Mouse (Mus musculus) ES-Bruce4 (cell line): ENCODE results near the gene Bnip3. TPM values are rescaled to one million over a fixed set of nuclear protein-coding genes. Genes with fewer than 3 reads are reported as not detected.

Source experiments
- H3K27ac ChIP-seq: 2 replicates; pipeline ENCODE4 v1.5.1; 2012; ENCODE audit warnings: low read length, inconsistent platforms; ENCODE audit not compliant: insufficient read depth
- H3K27me3 ChIP-seq: 2 replicates; pipeline ENCODE4 v1.6.1; 2012; ENCODE audit warnings: mild to moderate bottlenecking, low read length, inconsistent platforms; ENCODE audit not compliant: control insufficient read depth, poor library complexity, insufficient read depth, severe bottlenecking
- H3K36me3 ChIP-seq: 2 replicates; pipeline ENCODE4 v1.6.1; 2012; ENCODE audit warnings: inconsistent platforms, mild to moderate bottlenecking, low read length, moderate library complexity; ENCODE audit not compliant: control insufficient read depth, poor library complexity, insufficient read depth, severe bottlenecking
- H3K4me1 ChIP-seq: one replicate; pipeline ENCODE4 v1.8.1; 2011; ENCODE audit warnings: low read length; ENCODE audit not compliant: control insufficient read depth, insufficient read depth
- H3K4me3 ChIP-seq: 2 replicates; pipeline ENCODE4 v1.5.1; 2011; ENCODE audit warnings: low read depth, mild to moderate bottlenecking, low read length
- H3K9ac ChIP-seq: 2 replicates; pipeline ENCODE4 v1.6.1; 2012; ENCODE audit warnings: low read depth, mild to moderate bottlenecking, inconsistent platforms; ENCODE audit not compliant: poor library complexity, severe bottlenecking
- H3K9me3 ChIP-seq: replicated peaks from 2 replicates; pipeline ENCODE4 v1.6.1; 2012; ENCODE audit warnings: mild to moderate bottlenecking, low read length, inconsistent platforms; ENCODE audit not compliant: control insufficient read depth, poor library complexity, insufficient read depth, severe bottlenecking
- CTCF ChIP-seq: IDR thresholded peaks from one replicate; pipeline ENCODE4 v1.8.1; 2011; ENCODE audit warnings: low read depth, low read length
- EP300 ChIP-seq: IDR thresholded peaks from 2 replicates; pipeline ENCODE4 v1.6.1; 2011; ENCODE audit warnings: low read depth, low read length; ENCODE audit not compliant: insufficient read depth
- POLR2A ChIP-seq: IDR thresholded peaks from one replicate; pipeline ENCODE4 v1.8.1; 2011; ENCODE audit warnings: low read length; ENCODE audit not compliant: insufficient read depth
- polyA plus RNA-seq: library from polyadenylated mRNA; stranded (reverse); fragments of >200 nt; gene quantifications from 2 replicates; pipeline ENCODE4 v1.2.4, GENCODE M21; 2011; ENCODE audit warnings: low read depth; ENCODE audit not compliant: missing spikeins, insufficient read depth, insufficient read length

Bnip3 gene
- polyA plus RNA-seq, 1 experiment, result 73.7 TPM

DNA sequence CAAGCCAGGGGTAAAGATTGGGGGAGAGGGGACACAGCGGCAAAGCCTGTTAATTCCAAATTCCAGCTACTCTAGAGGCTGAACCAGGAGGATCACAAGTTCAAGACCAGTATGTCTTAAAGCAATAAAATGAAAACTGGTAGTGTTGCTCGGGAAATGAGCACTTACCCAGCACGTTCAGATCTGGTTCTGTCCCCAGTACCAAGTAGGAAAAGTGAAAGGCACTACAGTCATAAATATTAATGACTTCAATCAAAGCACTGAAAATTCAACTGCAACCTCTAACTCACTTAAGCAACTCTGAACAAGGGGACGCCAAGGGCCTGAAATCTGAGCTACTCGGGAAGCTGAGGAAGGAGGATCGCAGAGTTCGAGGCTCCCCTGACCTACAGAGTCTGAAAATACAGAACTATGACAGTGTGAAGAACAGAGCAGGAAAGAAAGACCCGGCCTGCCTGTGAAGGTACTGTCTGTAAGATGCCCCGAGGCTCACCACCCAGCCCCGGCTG is 497 bp downstream of the Bnip3 start:
- no peaks in the 10 kb centered on the region for H3K36me3 ChIP-seq
- no peaks in the 10 kb centered on the region for H3K27me3 ChIP-seq
- H3K4me1 ChIP-seq, result peaks cover 3% of the 10 kb centered on the region
- peak overlapping the region; percentile 98 for H3K4me3 ChIP-seq
- peak overlapping the region; percentile 57 for H3K9ac ChIP-seq
- no peak overlapping the region for H3K27ac ChIP-seq
- H3K9me3 ChIP-seq, result no peaks in the 10 kb centered on the region
- no peak for TF ChIP-seq POLR2A
- TF ChIP-seq CTCF, result no peak
- no peak for TF ChIP-seq EP300

DNA sequence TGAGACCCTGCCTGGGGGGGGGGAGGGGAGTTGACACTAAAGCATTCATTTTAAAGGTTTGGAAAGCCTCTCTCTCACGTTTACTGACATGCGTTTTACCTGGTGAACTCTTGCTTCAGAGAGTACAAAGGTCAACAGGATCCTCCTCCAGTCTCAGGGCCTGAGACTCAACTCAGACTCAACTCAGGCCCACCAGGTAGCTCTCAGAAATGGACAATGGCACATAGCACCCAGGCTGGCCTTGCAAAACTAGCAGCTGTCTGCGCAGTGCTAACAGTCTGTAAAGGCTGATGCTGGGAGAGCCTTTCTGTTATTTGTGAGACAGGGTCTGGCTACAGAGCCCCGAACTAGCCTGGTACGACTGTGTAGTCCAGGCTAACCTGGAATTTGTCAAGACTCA is 1.3 kb downstream of the Bnip3 start:
- Histone ChIP-seq H3K27ac (no peak overlapping the region), H3K4me3 (peak overlapping the region; percentile 98), H3K4me1 (peaks cover 3% of the 10 kb centered on the region), H3K9me3 (no peaks in the 10 kb centered on the region), H3K36me3 (no peaks in the 10 kb centered on the region), H3K9ac (no peak overlapping the region), H3K27me3 (no peaks in the 10 kb centered on the region)
- no peak for TF ChIP-seq POLR2A
- TF ChIP-seq CTCF, result no peak
- no peak for TF ChIP-seq EP300

DNA sequence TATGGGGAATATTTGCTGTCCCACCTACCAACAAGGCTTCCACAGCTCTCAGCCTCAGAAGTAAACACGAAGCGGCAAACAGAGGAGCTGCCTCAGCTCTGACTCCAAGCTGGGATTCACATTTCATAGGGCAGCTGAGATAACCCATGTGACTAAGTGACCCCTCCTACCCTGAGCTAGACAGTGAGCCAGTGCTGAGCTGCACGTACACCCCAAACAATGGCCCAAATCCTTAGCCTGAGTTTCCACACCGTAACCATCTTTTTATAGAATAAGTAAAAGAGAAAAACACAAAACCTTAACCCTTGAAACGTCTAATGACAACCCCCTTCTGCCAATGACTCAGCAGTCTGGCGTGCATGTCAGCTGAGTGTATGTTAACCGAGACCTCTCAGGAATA is 2.3 kb downstream of the Bnip3 start:
- H3K4me3 ChIP-seq, result peak overlapping the region; percentile 89
- TF ChIP-seq POLR2A (peak; percentile 61), CTCF (no peak), EP300 (peak; percentile 36; the same call in 1 of the 2 replicates)
- no peaks in the 10 kb centered on the region for H3K9me3 ChIP-seq
- no peaks in the 10 kb centered on the region for H3K27me3 ChIP-seq
- no peak overlapping the region for H3K9ac ChIP-seq
- peaks cover 5% of the 10 kb centered on the region for H3K4me1 ChIP-seq
- H3K27ac ChIP-seq, result no peak overlapping the region; the same call in 1 of the 2 replicates
- H3K36me3 ChIP-seq, result no peaks in the 10 kb centered on the region

DNA sequence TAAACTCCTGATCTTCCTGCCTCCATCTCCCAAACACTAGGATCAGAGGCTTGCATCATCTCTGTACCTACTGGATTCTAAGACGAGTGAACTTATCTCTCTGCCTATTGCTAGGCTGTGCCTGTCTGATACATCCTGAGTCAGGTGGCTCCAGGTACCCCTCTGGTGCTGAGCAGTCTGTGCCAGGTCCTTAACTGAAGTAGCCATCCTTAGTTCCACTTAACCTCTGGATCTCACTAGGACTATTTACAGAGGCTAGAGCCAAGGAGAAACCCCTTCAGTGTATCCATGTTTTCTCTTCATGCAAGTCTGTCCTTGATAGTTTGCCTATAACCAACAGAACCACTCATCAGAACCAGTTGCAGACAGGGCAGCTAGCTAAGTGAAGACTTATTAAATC is 2.9 kb downstream of the Bnip3 start:
- no peaks in the 10 kb centered on the region for H3K9me3 ChIP-seq
- peak overlapping the region; percentile 59 for H3K4me3 ChIP-seq
- no peak overlapping the region for H3K27ac ChIP-seq
- TF ChIP-seq POLR2A, result no peak
- no peak for TF ChIP-seq EP300
- no peak for TF ChIP-seq CTCF
- H3K27me3 ChIP-seq, result no peaks in the 10 kb centered on the region
- H3K4me1 ChIP-seq, result peaks cover 5% of the 10 kb centered on the region
- H3K36me3 ChIP-seq, result no peaks in the 10 kb centered on the region
- H3K9ac ChIP-seq, result no peak overlapping the region

DNA sequence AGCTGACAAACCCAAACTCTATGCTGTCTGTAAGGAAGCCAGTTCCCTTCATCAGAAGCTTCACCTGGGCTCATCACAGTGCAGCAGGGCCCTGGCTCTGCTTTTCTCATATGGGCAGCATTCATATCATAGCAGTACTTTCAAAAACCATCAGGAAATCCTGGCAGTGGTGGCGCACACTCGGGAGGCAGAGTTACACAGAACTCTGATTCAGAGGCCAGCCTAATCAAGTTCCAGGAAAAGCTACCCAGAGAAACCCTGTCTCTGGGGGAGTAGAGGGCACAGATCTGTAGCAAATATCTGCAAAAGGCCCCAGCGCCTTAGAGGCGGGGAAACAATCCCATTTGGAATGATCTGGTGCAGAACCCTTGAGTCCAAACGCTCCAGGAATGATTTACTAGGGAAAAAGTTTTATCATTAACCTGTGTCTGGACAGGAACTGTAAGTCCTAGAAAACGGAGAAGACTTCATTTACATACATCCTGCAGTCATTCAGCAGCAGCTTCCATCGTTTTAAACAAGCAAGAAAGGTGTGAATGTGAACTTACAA is 5.4 kb downstream of the Bnip3 start:
- Histone ChIP-seq H3K4me3 (no peak overlapping the region), H3K9me3 (no peaks in the 10 kb centered on the region), H3K27ac (no peak overlapping the region), H3K27me3 (no peaks in the 10 kb centered on the region), H3K36me3 (no peaks in the 10 kb centered on the region), H3K4me1 (peaks cover 4% of the 10 kb centered on the region), H3K9ac (no peak overlapping the region)
- TF ChIP-seq EP300, result no peak
- no peak for TF ChIP-seq POLR2A
- no peak for TF ChIP-seq CTCF

DNA sequence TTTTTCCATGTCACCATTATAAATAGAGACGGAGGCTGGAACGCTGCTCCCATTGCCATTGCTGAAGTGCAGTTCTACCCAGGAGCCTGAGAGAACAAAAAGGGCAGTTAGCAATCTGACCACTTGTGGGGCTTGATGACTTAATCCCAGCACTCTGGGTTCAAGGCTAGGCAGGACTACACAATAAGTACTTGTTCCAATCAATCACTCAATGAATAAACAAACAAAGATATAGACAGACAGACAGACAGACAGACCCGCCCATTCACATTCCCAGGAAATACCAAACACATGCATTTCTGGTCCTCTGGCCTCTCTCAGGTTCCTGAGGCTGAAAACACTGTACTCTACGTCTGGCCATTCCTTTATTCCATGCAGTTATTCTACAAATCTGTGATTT is 10.6 kb downstream of the Bnip3 start:
- Histone ChIP-seq H3K9me3 (no peaks in the 10 kb centered on the region), H3K36me3 (peaks cover 4% of the 10 kb centered on the region), H3K9ac (no peak overlapping the region), H3K4me1 (peaks cover 2% of the 10 kb centered on the region), H3K4me3 (no peak overlapping the region), H3K27ac (no peak overlapping the region), H3K27me3 (no peaks in the 10 kb centered on the region)
- TF ChIP-seq CTCF, result no peak
- TF ChIP-seq EP300, result no peak
- TF ChIP-seq POLR2A, result no peak
